Mouse (Mus musculus) spleen, adult 18-20 months (tissue): ENCODE results near the gene Kif16b.
A peak's percentile ranks its signal among the peaks of the same experiment; 100 is the strongest.

ENCODE experiments used
- DNase-seq, 2 experiments: peaks; one replicate each; pipeline ENCODE4 v3.0.0; 2022; ENCODE audit warnings: mixed read lengths in 2 of 2

The Kif16b gene

DNA sequence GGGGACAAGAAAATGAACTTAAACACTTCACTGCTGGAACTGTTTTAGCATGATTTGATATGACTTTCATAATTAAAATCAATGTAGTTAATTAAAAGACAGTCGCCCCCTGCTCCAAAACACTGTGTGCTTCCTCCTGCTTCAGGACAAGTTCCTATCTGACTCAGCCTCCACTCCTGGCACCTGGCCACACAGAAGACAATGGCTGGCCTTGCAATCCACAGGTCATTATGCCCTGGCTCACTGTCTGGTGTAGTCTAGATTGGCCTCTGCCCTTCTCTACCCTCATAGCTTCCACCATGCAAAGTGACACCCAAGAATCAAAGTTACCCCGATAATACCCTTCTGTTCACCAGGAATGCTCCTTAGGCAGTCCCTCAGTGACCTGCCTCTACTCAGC lies 26.8 kb downstream of the Kif16b start:
- DNase-seq, result no peak

DNA sequence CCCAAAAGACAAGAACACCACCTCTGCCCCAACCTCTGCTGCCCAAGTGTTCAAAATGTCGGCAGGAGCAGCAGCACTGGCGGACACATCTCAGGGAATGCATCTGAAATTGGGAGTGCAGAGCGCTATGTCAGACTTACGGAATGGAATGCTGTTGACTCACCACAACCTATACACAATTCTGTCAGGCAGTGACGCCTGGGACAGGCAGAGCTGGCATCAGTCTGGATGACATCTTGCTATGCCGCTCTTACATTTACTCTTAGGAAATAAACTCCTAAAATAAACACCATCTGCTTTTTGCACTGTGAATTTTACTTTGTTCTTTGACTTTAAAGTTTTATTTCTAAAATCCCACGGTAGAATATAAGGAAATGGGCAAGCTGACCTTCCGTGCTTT lies 31.3 kb downstream of the Kif16b start:
- no peak for DNase-seq

DNA sequence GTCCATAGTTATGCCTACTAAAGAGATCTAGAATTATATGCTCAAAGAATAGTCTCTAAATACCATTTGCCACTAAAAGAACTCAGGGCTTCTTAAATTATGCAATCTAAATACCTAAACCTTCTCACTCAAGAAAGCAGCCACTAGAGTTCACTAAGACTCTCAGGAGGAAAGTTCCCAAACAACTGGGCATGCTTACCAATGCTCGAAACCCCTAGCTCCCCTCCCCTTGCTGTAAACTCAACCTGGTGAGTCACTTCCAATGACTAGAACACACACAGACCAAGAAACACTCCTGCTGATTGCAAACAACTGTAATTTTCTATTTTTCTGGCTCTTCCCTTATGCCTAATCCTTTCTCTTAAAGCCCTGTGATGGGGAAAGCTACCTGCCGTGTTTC lies 33.9 kb downstream of the Kif16b start:
- no peak for DNase-seq

DNA sequence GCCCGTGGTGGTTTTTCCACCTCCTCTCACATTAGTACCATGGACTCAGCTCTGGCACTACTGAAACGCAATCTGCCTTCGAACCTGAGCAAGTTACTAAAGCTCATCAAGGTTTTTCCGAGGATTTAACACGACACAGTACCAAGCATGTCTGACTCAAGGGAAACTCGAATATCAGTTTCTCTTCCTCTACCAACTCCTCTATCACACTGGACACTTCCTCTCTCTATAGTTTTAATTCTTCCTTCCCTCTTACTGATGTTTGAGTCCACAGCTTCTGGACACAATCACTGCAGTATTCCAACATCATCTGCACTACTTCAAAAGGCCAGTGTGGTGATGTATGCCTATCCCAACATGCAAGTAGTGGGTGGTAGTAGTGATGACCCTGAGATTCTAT lies 40.3 kb downstream of the Kif16b start:
- DNase-seq, result no peak

DNA sequence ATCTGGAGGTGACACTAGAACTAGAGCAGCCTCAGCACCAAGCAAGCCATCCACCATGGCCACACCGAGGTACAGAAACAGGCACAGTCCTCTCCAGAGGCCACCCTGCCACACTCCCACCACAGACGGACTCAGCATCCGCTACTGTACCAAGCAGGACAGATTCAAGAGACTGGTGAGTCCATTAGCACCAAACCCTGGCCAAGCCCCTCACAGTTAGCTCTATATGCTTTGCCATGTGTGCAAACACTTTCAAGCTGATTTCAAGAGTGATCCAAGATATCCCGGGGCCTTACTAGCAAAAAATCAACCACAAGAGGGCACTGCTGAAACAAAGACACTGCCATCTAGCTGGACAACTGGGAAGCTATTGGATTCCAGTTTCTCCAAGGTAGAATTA lies 41.9 kb downstream of the Kif16b start:
- DNase-seq, result peak in 1 of 2 experiments; percentile 7

DNA sequence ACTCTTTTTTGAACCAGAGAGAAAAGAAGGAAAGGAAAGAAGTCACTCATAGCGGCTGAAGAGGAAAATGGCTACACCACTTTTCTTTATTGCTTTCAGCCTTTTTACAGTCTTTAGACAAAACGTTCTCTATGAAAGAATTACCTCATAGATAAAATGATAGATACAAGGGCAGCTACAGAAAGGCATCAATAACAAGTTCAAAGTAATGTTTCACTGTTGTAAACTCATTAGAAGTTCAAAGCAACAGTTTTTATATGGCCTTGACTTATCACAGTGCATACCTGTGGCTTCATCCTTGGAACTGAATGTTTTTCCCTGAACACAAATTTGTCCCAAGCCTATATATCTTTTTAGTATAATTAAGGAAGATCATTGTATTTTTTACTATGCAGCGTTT lies 62.6 kb downstream of the Kif16b start:
- DNase-seq, result no peak

DNA sequence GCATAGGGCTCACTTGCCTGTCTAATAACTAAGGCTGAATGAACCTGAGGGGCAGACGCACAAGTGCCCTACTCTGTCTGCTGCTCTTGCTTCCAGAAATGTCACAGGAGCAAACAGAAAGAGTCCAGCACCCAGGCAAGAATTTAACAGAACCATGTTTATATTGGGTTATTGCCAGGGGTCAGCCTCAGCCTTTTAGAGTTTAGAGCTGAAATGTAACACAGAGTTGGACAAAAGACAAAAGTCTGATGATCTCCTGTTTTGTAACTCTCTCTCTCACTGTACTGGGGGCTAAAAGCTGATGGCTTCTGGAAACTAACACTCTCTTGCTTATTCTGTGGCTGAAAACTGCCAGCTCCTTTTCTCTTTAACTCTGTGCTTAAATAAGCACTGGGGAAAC lies 63.2 kb downstream of the Kif16b start:
- no peak for DNase-seq

DNA sequence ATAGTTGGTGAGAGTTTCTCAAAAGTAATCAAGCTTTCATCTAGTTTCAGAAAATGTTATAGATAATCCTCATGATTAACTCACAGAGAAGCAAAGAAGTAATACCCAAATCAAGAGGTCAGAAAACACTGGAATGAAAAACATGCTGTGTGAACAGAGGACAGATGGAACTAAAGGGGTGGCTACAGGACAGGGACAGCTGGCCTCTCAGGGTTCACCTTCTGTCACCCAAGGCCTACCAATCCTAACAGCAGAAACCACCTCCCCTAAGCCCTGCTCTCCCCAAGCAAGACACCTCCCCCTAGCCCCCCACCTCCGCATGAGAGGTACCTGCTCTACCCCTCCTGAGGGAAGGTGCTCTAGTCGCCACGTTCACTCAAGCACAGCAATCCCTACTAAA lies 66.6 kb downstream of the Kif16b start:
- DNase-seq, result no peak

DNA sequence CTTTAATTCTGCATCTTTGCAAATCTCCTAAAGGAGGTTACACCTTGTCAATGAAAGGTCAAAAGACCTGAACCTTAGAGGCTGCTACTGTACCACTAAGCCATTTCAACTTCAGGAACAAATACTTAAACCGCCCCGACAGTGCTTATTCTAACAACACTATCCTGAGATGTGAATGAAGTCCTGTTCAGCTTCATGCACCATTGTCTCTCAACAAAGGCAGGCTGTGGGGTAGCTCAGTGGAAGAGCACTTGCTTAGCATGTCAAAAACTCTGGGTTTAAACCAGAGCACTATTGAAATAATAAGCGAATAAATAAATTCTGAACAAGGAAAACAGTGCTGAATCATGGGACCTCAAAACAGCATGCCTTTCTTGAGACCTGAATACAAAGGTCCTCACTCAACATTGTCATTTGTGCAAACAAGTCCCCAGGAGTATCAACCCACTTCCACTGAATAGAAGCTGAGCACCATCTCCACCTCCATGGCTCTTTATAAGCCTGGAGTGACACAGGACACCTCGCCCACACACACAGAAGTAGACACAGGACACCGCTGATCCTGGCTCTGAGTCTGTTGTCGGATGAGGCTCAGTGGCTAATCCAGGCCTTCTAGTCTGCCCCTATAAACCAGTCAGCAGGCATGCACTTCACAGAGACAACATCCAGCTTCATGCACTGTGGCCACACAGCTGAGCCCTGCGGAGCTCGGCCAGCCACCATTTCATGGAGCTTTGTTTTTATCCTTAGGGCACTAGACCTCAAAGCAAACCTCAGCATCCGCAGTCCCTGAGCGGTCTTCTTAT lies 68.5 kb downstream of the Kif16b start:
- no peak for DNase-seq

DNA sequence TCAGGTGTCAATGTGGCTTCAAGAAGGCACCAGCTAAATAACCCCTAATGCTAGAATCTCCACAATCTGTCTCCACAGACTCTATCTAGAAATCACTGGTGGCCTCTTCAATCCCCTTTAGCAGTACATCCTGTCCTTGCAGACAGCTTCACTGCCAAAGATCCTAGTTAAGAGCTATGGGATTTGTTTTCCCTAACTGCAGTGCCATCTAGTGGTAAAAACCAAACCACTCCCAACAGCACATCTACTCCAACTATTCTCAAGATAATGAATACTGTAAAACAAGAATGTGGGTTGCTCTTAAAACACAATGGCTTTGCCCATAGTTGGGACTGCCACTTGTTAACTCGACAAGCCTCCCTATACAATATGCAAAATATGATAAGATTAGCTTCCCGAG lies 88.3 kb downstream of the Kif16b start:
- no peak for DNase-seq

DNA sequence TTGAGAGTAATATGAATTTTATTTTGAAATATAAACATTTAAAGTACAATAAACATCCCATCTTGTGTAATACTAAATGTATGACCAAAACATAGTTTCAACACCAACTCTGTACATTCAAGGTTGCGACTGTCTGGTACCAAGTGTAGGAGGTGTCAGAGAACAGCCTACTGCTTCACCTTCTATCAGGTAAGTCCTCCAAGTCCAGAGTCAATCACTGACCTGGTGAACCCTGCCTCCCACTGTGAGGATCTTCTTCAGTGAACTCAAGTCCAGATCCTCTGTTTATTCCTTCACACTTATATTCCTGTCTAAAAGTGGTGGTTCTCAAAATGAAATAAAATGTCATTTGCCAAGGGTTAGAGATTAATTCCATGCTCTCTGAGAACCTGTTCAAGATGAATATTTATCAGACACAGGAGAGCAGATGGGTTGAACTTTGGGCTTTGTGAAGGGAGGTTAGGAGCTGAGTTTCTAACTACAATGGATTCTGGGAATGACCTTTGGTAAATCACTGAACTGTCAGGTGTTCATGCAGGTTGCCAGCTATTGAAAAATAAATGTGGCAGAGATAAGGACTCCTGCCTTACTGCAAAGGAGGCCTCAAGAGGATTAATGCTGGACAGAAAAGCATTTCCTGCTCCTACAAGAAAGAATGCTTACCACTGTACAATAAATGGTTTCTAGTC lies 97.4 kb downstream of the Kif16b start:
- no peak for DNase-seq

DNA sequence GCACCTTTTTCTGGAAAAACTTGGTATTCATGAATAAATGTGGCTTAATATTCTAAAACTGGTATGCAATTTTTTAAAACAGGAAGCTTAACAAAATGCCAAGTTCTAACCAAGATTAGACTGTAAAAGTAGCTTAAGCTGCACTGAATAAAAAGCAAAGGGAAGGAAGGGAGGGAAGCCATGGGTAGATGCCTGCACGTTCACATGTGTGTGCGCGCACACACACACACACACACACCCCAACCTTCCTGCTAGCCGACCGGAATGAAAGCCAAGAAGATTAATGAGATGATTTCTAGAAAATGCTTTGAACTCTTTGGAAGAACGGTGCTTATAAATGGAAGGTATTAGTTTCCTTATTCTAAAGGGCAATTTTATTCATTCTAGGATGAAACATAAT lies 104.0 kb downstream of the Kif16b start:
- DNase-seq, result no peak

DNA sequence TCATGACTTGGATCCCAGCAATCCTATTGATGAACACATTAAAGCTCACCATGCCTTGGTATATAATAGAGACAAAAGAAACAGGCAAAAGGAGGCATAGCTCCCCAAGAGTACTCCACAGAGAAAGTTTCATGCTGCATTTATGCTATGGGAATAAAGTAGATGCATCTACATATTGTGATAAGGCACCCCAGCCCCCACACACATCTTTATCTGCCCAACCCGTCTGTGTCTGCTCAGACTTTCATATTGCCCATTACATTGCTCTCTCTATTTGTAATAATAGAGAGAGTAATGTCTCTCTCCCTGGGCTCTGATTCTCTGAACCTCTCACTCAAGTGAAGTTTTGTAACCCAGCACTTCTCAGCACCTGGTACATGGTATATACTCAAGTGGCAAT lies 126.0 kb downstream of the Kif16b start:
- DNase-seq, result no peak

DNA sequence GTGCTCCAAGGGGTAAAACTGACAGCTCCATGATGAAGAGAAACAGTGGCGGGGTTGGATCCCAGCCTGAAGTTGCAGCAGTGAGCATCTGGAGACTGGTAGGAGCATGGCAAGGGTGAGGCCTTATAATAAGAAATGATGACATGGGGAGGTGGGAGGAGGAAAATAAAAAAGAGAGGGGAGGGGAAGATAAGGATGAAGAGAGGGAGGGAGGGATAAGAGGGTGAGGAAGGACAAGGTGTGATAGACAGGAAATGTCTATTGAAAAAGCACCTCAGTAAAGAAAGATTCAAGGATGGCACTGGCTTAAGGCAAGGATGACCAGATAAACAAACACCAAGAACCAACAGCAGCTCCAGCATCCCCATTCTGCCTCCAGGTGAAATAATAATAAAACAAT lies 126.6 kb downstream of the Kif16b start:
- DNase-seq, result no peak

DNA sequence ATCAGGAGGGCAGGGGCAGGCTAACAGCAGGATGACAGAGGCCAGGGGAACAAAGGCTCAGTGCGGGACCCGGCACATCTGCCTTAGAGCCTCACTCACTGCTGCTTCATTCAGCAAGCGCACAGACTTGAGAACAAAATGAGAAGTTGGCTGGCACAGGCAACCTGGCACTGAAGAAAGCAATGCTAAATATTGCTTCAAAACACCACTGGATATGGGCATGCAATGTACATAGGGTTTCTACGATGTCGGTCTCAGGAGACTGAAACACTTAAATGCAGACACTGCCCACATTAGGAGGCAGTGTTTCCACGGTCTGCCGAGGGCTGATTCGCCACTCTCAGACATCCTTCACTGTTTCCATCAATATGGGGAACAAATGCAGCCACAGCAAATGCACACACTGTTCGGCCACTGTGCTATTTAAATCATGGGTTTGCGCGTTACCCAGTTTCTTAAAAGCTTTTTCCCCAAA lies 131.6 kb downstream of the Kif16b start:
- DNase-seq, result no peak

DNA sequence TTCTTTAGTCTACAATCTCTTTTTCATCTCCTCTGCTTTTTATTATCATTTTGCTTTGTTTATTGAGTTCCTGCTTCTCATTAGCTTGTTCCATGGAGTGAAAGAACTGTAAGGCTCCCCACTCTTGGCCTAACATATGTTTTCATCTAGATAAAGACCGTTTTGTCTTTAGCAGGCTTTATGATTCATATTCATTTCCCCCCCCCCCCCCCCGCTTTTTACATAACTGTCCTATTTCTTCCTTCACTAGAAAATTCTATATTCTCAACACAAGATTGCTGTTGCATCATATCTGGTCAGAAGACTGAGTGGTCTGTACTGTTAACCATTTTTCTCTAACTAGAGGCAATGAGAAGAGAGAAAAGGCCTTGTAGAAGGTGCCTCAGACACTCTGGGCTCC lies 137.1 kb downstream of the Kif16b start:
- no peak for DNase-seq

DNA sequence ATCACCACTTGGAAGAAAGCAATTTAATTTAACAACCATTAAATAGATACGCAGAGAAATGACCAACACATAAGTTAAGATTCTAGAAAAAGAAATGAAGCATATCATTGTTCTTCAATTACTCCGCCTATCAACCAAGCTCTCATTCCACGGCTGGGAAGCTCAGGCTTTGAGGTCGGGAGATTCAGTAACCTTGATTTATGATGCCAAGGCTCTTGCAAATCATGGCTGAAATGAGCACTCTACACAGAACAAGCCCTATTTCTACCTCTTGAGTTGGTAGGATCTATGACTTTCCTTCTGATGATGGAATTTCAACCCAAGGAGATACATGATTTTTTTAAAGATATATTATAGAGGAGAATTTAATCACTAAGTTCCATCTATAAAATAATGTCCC lies 140.5 kb downstream of the Kif16b start:
- DNase-seq, result no peak

DNA sequence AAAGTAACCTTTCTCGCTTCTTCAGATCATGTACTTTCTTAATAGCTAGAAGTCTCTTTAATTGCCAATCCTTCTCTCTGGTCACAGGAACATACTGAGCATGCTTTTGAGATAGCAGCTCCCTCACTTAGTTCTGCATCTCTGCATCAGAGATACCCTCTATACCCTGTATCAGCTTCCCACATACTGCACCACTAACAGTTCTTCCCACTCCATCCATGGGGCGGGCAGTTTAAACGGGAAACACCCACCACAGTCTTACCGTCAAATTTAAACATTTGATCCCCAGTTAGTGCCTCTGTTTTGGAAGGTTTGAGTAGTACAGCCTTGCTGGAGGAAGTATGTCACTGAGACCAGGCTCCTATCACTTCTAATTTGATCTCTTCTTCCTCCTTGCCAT lies 142.1 kb downstream of the Kif16b start:
- no peak for DNase-seq

DNA sequence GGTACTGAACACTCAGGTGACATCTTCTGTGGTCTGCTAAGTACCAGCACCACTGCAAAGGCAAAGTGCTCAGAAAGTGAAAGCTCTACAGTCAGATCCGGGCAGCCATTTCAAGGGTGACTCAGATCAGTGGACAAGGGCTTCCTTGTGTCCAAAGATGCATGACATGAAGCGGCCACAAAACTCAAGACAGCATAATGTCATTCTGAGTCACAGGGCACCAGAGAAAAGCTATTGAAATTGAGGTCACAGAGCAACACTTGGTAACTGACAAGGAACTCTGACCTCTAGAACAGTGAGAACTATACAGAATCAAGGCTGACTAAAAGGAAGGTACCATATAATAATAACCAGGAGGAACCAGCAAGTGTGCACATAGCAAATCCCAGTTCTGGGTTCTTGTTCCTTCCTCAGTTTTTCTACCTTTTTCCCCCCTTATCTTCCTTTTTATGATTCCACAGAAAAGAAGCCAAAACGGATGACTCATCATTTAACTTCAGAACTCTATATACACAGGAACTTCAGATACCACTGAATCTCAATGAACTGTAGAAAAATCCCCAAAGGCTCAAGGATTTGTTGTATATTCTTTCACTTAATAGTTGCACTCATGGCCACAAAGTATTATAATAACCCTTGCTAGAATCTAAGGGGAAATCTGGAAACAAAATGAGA lies 143.1 kb downstream of the Kif16b start:
- no peak for DNase-seq

DNA sequence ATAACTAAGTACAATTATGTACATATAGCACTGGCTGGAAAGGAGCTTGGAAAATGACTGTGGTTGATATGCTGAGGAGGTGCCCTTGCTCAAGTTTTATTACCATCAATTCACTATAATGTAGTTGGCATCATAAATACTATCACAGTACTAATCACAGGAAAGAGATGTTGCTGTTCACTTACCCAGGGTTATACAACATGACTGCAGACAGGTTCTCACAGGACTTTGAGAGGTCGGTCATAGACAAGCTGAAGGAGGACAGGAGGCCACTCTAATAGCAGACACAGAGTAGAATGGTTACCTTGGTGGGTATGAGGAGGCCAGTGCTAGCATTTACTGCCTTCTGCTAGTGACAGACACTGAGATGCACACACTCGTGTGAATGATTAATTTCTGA lies 162.0 kb downstream of the Kif16b start:
- no peak for DNase-seq

DNA sequence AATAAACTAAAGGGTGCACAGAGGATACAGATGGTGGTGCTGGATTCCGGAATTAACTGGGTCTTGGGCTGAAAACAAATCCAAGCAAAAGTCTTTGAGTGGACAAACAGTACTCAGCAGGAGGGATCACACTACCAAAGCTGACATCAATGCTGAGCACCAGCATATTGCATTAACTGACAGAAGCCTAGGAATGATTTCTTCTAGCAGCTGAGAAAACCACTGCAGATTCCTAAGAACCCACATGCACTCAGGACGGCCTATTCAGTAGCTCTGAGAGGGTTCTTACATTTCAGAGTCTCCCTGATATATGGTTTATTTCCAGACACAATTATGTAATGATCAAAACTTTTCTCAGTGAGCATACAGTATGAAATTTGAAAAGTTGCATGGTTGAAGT lies 162.8 kb downstream of the Kif16b start:
- no peak for DNase-seq

DNA sequence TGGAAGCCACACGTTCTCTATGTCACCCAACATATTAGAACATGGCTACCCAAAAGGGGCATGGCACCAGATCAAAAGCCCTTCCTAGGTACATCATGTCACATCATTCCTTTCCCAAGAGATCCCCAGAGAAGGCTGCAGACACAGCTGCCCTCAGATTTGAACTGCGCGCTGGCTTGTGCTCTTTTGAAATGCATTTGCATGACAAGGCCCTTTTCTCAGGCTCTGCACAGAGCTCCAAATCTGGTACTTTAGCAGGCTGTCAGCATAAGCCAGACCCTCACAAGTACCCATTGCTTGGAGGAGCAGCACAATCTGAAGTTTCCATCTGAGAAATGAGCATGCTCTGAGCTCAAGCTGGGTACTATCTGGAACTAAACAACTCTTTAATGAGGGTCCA lies 165.6 kb downstream of the Kif16b start:
- DNase-seq, result no peak

DNA sequence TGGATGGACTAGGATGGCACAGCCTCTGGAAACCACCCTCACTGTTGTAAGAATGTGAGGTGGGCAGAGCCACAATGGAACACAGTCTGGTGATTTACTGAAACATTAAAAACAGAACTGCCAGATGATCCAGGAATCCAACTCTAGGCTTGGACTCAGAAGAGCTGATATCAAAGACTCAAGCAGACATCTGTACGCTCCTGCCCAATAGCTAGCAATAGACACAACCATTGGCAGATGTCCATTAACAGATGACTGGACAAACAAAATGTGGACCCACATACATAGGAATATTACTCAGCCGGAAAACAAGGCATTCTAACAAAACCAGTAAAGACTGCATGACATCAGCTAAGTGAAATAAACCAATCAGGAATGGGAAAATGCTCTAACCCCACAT lies 167.3 kb downstream of the Kif16b start:
- DNase-seq, result no peak

DNA sequence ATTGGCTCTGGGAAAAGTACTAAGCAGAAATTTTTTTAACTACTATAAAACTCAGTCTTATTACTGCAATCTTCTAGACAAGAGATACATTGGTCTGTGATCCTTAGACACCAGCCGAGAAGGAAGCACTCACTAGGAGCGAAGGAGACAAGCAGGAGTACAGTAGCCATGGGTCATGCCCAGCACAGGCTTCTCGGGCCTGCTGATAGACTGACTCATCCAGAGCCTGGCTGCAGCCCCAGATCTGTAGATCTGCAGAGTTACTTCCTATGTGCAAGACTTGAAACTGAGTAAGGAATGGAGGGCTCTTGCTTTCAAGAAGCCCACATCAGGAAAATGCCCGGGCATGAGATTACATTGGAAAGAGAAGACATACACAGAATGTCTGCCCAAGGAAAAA lies 169.0 kb downstream of the Kif16b start:
- no peak for DNase-seq
